In genomic region chr11:49961098-49961740, GRCm38 (mm10) we compare ENCODE assay signal across 8 mouse cellular contexts. TPM values are rescaled to one million over a fixed set of nuclear protein-coding genes. Genes with fewer than 3 reads are reported as not detected.
A peak's percentile ranks its signal among the peaks of the same experiment; 100 is the strongest.
DNase-seq lines count a peak whose midpoint lies in the region; ATAC-seq and TF ChIP-seq lines count a peak whose summit lies in the region.

No protein-coding gene starts in this region.

- DNase-seq in liver, result peak; percentile 79
- DNase-seq in brain, embryonic 14.5 days (ENCODE audit: low read depth), result peak; percentile 84
- peak; percentile 80 for DNase-seq in induced T-regulatory cell, adult 2 months (ENCODE audit: low read depth)
- DNase-seq in liver, embryonic 13.5 days, result peak; percentile 53
- DNase-seq in neural tube, embryonic 11.5 days (ENCODE audit: low spot score), result peak; percentile 84
- peak; percentile 69 for DNase-seq in thymus, adult 2 months

- ATAC-seq in liver, embryonic 12.5 days, result no peak
- peak; percentile 74 for ATAC-seq in forebrain, embryonic 13.5 days
- ATAC-seq in liver, embryonic 13.5 days (ENCODE audit: low read depth), result peak; percentile 26; the same call in 1 of the 2 replicates
- ATAC-seq in neural tube, embryonic 11.5 days (ENCODE audit: insufficient read depth, low FRiP score, low TSS enrichment), result no peak; the same call in 1 of the 2 replicates

- 31% methylated on average over 10 of the region's 10 CpGs for WGBS in liver, embryonic 12.5 days (ENCODE audit: insufficient replicate concordance)
- WGBS in forebrain, embryonic 13.5 days, result 37% methylated on average over 10 of the region's 10 CpGs
- WGBS in liver, embryonic 13.5 days (ENCODE audit: insufficient replicate concordance), result 31% methylated on average over 10 of the region's 10 CpGs
- 41% methylated on average over 10 of the region's 10 CpGs for WGBS in neural tube, embryonic 11.5 days
- WGBS in thymus, adult 2 months, result 39% methylated on average over 10 of the region's 10 CpGs

- no peak for TF ChIP-seq POLR2A in brain, embryonic 14.5 days (IDR thresholded peaks at IDR 0.05; ENCODE audit: borderline replicate concordance, extremely low read depth, insufficient read depth, insufficient read length, poor library complexity, severe bottlenecking)
- TF ChIP-seq POLR2A in thymus, adult 2 months (IDR thresholded peaks at IDR 0.05; ENCODE audit: control insufficient read depth, extremely low read depth, insufficient read depth, low read length, poor library complexity), result no peak

- H3K4me3 ChIP-seq in liver, embryonic 12.5 days, result no peak overlapping the region
- no peak overlapping the region for H3K4me3 ChIP-seq in forebrain, embryonic 13.5 days
- H3K4me3 ChIP-seq in liver, embryonic 13.5 days (replicated peaks), result no peak overlapping the region
- H3K4me3 ChIP-seq in neural tube, embryonic 11.5 days (ENCODE audit: low read depth, low read length), result no peak overlapping the region
- H3K4me3 ChIP-seq in thymus, adult 2 months (ENCODE audit: control insufficient read depth, insufficient read depth, low read length), result no peak overlapping the region

- no peak overlapping the region for H3K27ac ChIP-seq in liver, embryonic 12.5 days
- H3K27ac ChIP-seq in forebrain, embryonic 13.5 days, result no peak overlapping the region
- H3K27ac ChIP-seq in liver, embryonic 13.5 days, result no peak overlapping the region
- no peak overlapping the region for H3K27ac ChIP-seq in neural tube, embryonic 11.5 days (ENCODE audit: low read depth, low read length)
- no peak overlapping the region for H3K27ac ChIP-seq in thymus, adult 2 months (ENCODE audit: control insufficient read depth, insufficient read depth, low read length)

- H3K36me3 ChIP-seq in liver, embryonic 12.5 days, result no peaks in the 10 kb centered on the region
- H3K36me3 ChIP-seq in forebrain, embryonic 13.5 days (ENCODE audit: poor library complexity, severe bottlenecking), result no peaks in the 10 kb centered on the region
- H3K36me3 ChIP-seq in liver, embryonic 13.5 days, result no peaks in the 10 kb centered on the region
- no peaks in the 10 kb centered on the region for H3K36me3 ChIP-seq in neural tube, embryonic 11.5 days (ENCODE audit: control insufficient read depth, insufficient read depth, low read length)
- H3K36me3 ChIP-seq in thymus, adult 2 months (ENCODE audit: control insufficient read depth, insufficient read depth, low read length), result no peaks in the 10 kb centered on the region

- no peaks in the 10 kb centered on the region for H3K9me3 ChIP-seq in liver, embryonic 12.5 days (replicated peaks)
- H3K9me3 ChIP-seq in forebrain, embryonic 13.5 days (replicated peaks), result no peaks in the 10 kb centered on the region
- no peaks in the 10 kb centered on the region for H3K9me3 ChIP-seq in liver, embryonic 13.5 days (replicated peaks)
- H3K9me3 ChIP-seq in neural tube, embryonic 11.5 days (ENCODE audit: control insufficient read depth, low read length), result no peaks in the 10 kb centered on the region

- peaks cover 29% of the 10 kb centered on the region; the same call in 1 of the 2 replicates for H3K27me3 ChIP-seq in liver, embryonic 12.5 days (replicated peaks)
- H3K27me3 ChIP-seq in forebrain, embryonic 13.5 days, result no peaks in the 10 kb centered on the region
- H3K27me3 ChIP-seq in liver, embryonic 13.5 days, result peaks cover 12% of the 10 kb centered on the region; the same call in 1 of the 2 replicates
- H3K27me3 ChIP-seq in neural tube, embryonic 11.5 days (ENCODE audit: control insufficient read depth, insufficient read depth, low read length), result no peaks in the 10 kb centered on the region
- no peaks in the 10 kb centered on the region for H3K27me3 ChIP-seq in thymus, adult 2 months (ENCODE audit: control insufficient read depth, insufficient read depth, low read length)

- H3K4me1 ChIP-seq in liver, embryonic 12.5 days, result peaks cover 10% of the 10 kb centered on the region
- no peaks in the 10 kb centered on the region for H3K4me1 ChIP-seq in forebrain, embryonic 13.5 days
- H3K4me1 ChIP-seq in liver, embryonic 13.5 days (replicated peaks), result peaks cover 8% of the 10 kb centered on the region; the same call in 1 of the 2 replicates
- H3K4me1 ChIP-seq in neural tube, embryonic 11.5 days (ENCODE audit: control insufficient read depth, insufficient read depth, low read length), result no peaks in the 10 kb centered on the region
- H3K4me1 ChIP-seq in thymus, adult 2 months (replicated peaks; ENCODE audit: control insufficient read depth, insufficient read depth, low read length), result peaks cover 3% of the 10 kb centered on the region; the same call in 1 of the 2 replicates

- H3K9ac ChIP-seq in liver, embryonic 12.5 days, result no peak overlapping the region
- no peak overlapping the region for H3K9ac ChIP-seq in forebrain, embryonic 13.5 days
- H3K9ac ChIP-seq in liver, embryonic 13.5 days, result no peak overlapping the region
- no peak overlapping the region for H3K9ac ChIP-seq in neural tube, embryonic 11.5 days (ENCODE audit: low read length)

- TF ChIP-seq CTCF in brain, embryonic 14.5 days (IDR thresholded peaks at IDR 0.05; ENCODE audit: borderline replicate concordance, extremely low read depth, insufficient read depth, insufficient read length), result peak; percentile 99
- peak; percentile 90 for TF ChIP-seq CTCF in thymus, adult 2 months (IDR thresholded peaks at IDR 0.05; ENCODE audit: borderline replicate concordance, control insufficient read depth, extremely low read depth, insufficient read depth, low read length, poor library complexity)

- H3K4me2 ChIP-seq in liver, embryonic 12.5 days, result no peak overlapping the region
- H3K4me2 ChIP-seq in forebrain, embryonic 13.5 days, result no peak overlapping the region
- H3K4me2 ChIP-seq in liver, embryonic 13.5 days, result no peak overlapping the region
- no peak overlapping the region for H3K4me2 ChIP-seq in neural tube, embryonic 11.5 days (ENCODE audit: low read depth)

RNA-seq across cellular contexts. Expression of gene Rasgef1c, which starts 59.6 kb away (rescaled TPM):
- polyA plus RNA-seq in liver, embryonic 12.5 days (2016; fragmentation: Nextera tagmentation; extraction: Ambion mirVana), result not detected in 2 replicates
- polyA plus RNA-seq in brain, embryonic 14.5 days (2012; rRNA removed), result 10.4 and 16.4 TPM in 2 replicates
- 5.7 and 6.3 TPM in 2 replicates for polyA plus RNA-seq in forebrain, embryonic 13.5 days (2015; fragmentation: Nextera tagmentation; extraction: Ambion mirVana)
- polyA plus RNA-seq in liver, embryonic 13.5 days (2015; fragmentation: Nextera tagmentation; extraction: Ambion mirVana), result not detected in 2 replicates
- 8.5 and 10.9 TPM in 2 replicates for polyA plus RNA-seq in neural tube, embryonic 11.5 days (2014; fragmentation: Nextera tagmentation; extraction: Ambion mirVana)
- polyA plus RNA-seq in thymus, adult 2 months (2012; rRNA removed), result 0.11 and 0.13 TPM in 2 replicates

Comparison
In these comparisons a context has a peak if more than half of its experiments do, and no peak if none do; other contexts are left out.
1. ATAC-seq: peak in forebrain, embryonic 13.5 days (single experiment) and liver, embryonic 13.5 days (single experiment); none in liver, embryonic 12.5 days (single experiment) and neural tube, embryonic 11.5 days (single experiment).
2. Peak in every context shown above with its lines, with median percentiles within 50 percentile points of each other: DNase-seq.